Mouse (Mus musculus): ENCODE measurements at regions not wholly inside any gene's neighbourhood (a gene's known extent, or its start where the extent isn't known, plus 50 kb on each side); places are given as distances from the start of the nearest gene placed in this dataset.

DNA sequence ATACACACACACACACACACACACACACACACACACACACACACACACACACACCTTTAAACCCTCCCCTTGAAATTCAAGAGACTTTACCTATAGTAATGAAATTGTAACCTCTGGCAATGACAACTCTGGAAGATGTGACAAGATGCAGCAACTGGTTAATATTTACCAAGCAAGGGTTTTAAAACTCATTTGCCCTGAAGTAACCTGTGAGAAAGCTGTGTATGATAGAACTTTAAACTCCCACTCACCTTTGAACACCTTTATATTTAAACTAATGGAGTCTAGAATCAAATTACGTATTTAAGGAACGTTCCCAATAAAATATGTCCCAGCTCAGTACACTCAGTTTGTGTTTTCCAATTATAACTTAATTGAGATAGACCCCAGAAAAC, 364.6 kb downstream of the Cog6 start:
- TF ChIP-seq CTCF (IDR thresholded peaks at IDR 0.05; ENCODE audit: low read depth) (no peak), EP300 (IDR thresholded peaks at IDR 0.05; ENCODE audit: low read depth) (peak; percentile 13; the same call in 1 of the 2 replicates)

Measured in liver, postnatal 0 days (tissue).